Mouse (Mus musculus): ENCODE measurements around the gene Cass4. TPM values are rescaled to one million over a fixed set of nuclear protein-coding genes. Genes with fewer than 3 reads are reported as not detected.
A peak's percentile ranks its signal among the peaks of the same experiment; 100 is the strongest.

The Cass4 gene
- total and polyA plus RNA-seq, 2 experiments, result not detected

DNA sequence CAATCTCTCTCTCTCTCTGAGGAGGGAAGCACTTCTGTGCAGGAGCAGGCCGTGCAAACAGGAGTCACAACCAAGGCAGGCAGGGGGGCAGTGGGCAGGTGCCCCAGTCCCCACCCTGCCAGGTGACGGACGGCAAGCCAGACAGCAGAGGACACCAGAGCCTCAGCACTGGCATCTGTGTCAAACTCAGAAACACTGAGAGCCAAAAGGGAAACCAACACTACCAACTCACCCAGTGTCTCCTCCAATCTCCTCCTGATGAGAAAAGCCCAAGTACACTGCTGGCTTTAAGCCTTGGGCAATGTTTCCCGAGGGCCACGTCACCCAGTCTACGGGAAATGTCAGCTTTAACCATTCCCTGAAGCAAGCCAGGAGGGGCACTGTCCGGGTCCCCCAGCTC, 30.4 kb upstream of the Cass4 start:
- Histone ChIP-seq H3K36me3 (ENCODE audit: control insufficient read depth, insufficient read depth, low read length) (no peaks in the 10 kb centered on the region), H3K27me3 (ENCODE audit: control insufficient read depth, insufficient read depth, low read length) (no peaks in the 10 kb centered on the region), H3K9ac (ENCODE audit: low read depth, low read length) (no peak overlapping the region), H3K27ac (replicated peaks; ENCODE audit: insufficient read depth, low read depth, low read length) (no peak overlapping the region), H3K79me2 (ENCODE audit: control insufficient read depth, insufficient read depth, low read length) (no peaks in the 10 kb centered on the region), H3K4me1 (ENCODE audit: control insufficient read depth, insufficient read depth, low read length) (no peaks in the 10 kb centered on the region), H3K4me3 (ENCODE audit: insufficient read depth, low read depth, low read length) (no peak overlapping the region)
- TF ChIP-seq CTCF (IDR thresholded peaks at IDR 0.05; ENCODE audit: low read depth, low read length) (no peak), POLR2A (IDR thresholded peaks at IDR 0.05; ENCODE audit: extremely low read depth, insufficient read depth, low read length) (no peak)
- DNase-seq (ENCODE audit: extremely low read depth, low read depth, low spot score), result no peak
- WGBS, result 90% methylated on average over 7 of the region's 7 CpGs

DNA sequence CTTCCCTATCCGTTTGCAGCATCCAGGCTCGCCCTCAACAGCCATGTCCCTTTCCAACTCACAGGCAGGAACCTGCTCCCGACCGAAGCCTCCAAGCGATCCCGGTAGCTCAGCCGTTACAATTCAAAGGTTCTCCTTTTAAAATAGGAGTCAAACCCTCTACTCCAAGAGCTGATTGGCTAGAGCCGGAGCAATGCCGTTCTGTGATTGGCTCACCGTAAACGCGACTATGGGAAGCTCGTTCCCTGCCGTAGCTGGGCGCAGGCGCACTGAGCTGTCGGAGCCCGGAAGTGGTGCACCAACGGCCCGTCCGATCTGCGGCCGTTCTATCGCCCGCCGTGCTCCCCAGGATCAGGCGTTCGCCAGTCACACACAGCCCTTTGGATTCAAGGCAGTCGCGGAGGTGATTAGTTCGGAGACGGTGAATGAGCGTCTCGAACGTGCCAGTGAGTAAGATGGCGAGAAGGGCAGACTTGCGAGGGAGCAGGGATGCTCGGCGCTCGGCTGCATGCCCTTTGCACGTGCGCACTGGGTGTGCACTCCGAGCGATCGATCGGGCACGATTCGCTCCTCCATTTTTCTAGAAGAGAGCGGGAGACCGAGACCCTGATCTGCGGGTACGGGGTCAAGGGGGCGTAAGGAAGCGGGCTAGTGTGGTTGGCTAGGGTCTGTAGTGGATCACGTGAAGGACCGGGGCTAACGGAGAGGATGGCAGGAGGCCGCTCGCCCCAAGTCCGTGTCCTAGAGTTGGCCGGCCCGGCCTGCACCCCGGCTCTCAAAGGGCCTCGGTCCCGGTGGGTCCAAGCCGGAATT, 23.0 kb upstream of the Cass4 start, which contains the start of the genes Aurka and Cstf1:
Aurka (minus strand) TSS at position 125 of the 813 bp plus-strand sequence.
Cstf1 (plus strand) TSS at position 271 of the 813 bp plus-strand sequence.
- Histone ChIP-seq H3K36me3 (ENCODE audit: control insufficient read depth, insufficient read depth, low read length) (peaks cover 2% of the 10 kb centered on the region; the same call in 1 of the 2 replicates), H3K27ac (replicated peaks; ENCODE audit: insufficient read depth, low read depth, low read length) (peak within 1 kb of the TSS; percentile 68), H3K4me3 (ENCODE audit: insufficient read depth, low read depth, low read length) (peak within 1 kb of the TSS; percentile 79), H3K9ac (ENCODE audit: low read depth, low read length) (peak within 1 kb of the TSS; percentile 84), H3K79me2 (ENCODE audit: control insufficient read depth, insufficient read depth, low read length) (peaks cover 5% of the 10 kb centered on the region; the same call in 1 of the 2 replicates), H3K4me1 (ENCODE audit: control insufficient read depth, insufficient read depth, low read length) (peaks cover 2% of the 10 kb centered on the region; the same call in 1 of the 2 replicates), H3K27me3 (ENCODE audit: control insufficient read depth, insufficient read depth, low read length) (no peaks in the 10 kb centered on the region)
- under 1% methylated on average over 66 of the region's 66 CpGs for WGBS
- TF ChIP-seq CTCF (IDR thresholded peaks at IDR 0.05; ENCODE audit: low read depth, low read length), result no peak
- TF ChIP-seq POLR2A (IDR thresholded peaks at IDR 0.05; ENCODE audit: extremely low read depth, insufficient read depth, low read length), result no peak
- peak; percentile 94 for DNase-seq (ENCODE audit: extremely low read depth, low read depth, low spot score)

DNA sequence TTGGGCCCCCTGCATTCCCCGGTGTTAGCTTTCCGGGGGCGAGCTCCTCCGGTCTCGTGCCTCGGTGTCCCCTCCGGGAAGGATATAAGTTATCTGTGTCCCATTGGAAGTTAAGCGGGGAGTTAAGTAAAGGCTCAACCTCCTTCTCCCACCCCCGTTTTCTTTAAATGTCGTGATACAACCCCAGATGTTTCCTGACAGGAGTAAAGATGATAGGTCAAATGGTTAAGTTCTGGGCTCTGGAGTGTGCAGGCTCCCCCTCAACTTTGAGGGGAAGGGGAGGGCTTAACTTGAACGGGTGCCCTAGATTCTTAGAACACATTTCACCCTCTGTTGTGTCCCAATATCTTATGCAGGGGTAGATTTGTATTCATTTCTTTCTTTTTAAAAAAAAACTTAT, 22.3 kb upstream of the Cass4 start:
- Histone ChIP-seq H3K79me2 (ENCODE audit: control insufficient read depth, insufficient read depth, low read length) (peaks cover 5% of the 10 kb centered on the region; the same call in 1 of the 2 replicates), H3K27ac (replicated peaks; ENCODE audit: insufficient read depth, low read depth, low read length) (peak overlapping the region; percentile 40)

DNA sequence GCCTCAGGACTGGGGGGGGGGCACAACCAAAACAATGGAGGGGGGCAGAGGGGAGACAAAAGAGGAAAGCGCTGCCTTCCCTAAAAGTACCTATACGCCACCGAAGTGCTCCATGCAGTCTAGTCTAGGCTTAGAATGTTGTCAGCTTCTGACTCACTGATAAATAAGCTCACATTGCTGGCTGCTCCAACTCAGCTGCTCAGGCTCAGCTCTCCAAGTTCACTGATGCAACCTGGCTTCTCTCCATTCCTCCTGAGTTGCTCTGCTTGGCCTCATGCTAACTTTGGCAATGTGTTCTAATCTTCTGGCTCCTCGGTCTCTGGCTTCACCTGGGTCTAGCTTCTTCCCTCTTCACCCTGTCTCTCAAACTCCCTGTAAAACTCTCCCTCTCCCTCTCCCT, 17.0 kb upstream of the Cass4 start:
- no peak overlapping the region for H3K9ac ChIP-seq (ENCODE audit: low read depth, low read length)
- H3K4me1 ChIP-seq (ENCODE audit: control insufficient read depth, insufficient read depth, low read length), result no peaks in the 10 kb centered on the region
- H3K27me3 ChIP-seq (ENCODE audit: control insufficient read depth, insufficient read depth, low read length), result no peaks in the 10 kb centered on the region
- TF ChIP-seq POLR2A (IDR thresholded peaks at IDR 0.05; ENCODE audit: extremely low read depth, insufficient read depth, low read length) (no peak), CTCF (IDR thresholded peaks at IDR 0.05; ENCODE audit: low read depth, low read length) (no peak)
- no peak overlapping the region for H3K4me3 ChIP-seq (ENCODE audit: insufficient read depth, low read depth, low read length)
- peaks cover 42% of the 10 kb centered on the region for H3K36me3 ChIP-seq (ENCODE audit: control insufficient read depth, insufficient read depth, low read length)
- no peak overlapping the region for H3K27ac ChIP-seq (replicated peaks; ENCODE audit: insufficient read depth, low read depth, low read length)
- H3K79me2 ChIP-seq (ENCODE audit: control insufficient read depth, insufficient read depth, low read length), result no peaks in the 10 kb centered on the region
- DNase-seq (ENCODE audit: extremely low read depth, low read depth, low spot score), result no peak
- WGBS, result 84% methylated on average over 4 of the region's 4 CpGs

More for the DNA sequence above, 22.3 kb upstream of the Cass4 start:
- Histone ChIP-seq H3K4me1 (ENCODE audit: control insufficient read depth, insufficient read depth, low read length) (peaks cover 2% of the 10 kb centered on the region; the same call in 1 of the 2 replicates), H3K4me3 (ENCODE audit: insufficient read depth, low read depth, low read length) (peak overlapping the region; percentile 79), H3K27me3 (ENCODE audit: control insufficient read depth, insufficient read depth, low read length) (no peaks in the 10 kb centered on the region), H3K9ac (ENCODE audit: low read depth, low read length) (peak overlapping the region; percentile 84), H3K36me3 (ENCODE audit: control insufficient read depth, insufficient read depth, low read length) (peaks cover 8% of the 10 kb centered on the region)
- no peak for TF ChIP-seq POLR2A (IDR thresholded peaks at IDR 0.05; ENCODE audit: extremely low read depth, insufficient read depth, low read length)
- no peak for TF ChIP-seq CTCF (IDR thresholded peaks at IDR 0.05; ENCODE audit: low read depth, low read length)
- WGBS, result 1% methylated on average over 11 of the region's 11 CpGs
- DNase-seq (ENCODE audit: extremely low read depth, low read depth, low spot score), result no peak

DNA sequence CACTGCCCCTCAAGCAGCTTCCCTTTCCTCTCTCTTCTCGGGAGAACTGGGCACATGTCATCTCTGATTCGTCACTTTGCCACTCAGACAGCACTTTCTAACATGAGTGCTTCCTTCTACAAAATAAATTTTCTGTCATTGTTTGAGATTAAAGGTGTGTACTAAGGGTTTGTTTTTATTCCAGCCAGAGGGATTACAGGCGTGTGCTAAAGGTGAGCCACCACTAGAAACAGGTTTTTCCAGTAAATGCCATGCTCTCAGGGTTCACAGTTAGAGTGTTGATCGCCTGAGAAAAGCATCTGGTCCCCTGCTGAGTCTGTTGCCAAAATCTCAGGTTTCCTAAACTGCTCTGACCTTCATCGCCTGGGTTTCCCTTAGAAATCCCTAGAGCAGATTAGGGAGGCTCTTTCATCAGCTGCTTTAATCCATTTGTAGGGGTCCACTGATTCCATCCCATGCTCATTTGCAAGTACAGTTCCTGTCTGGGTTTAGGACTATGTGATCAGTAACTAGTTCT, 16.5 kb upstream of the Cass4 start:
- H3K9ac ChIP-seq (ENCODE audit: low read depth, low read length), result no peak overlapping the region
- TF ChIP-seq POLR2A (IDR thresholded peaks at IDR 0.05; ENCODE audit: extremely low read depth, insufficient read depth, low read length), result no peak
- TF ChIP-seq CTCF (IDR thresholded peaks at IDR 0.05; ENCODE audit: low read depth, low read length), result no peak
- WGBS, result 84% methylated on average over 5 of the region's 5 CpGs
- no peak overlapping the region for H3K4me3 ChIP-seq (ENCODE audit: insufficient read depth, low read depth, low read length)
- H3K79me2 ChIP-seq (ENCODE audit: control insufficient read depth, insufficient read depth, low read length), result no peaks in the 10 kb centered on the region
- DNase-seq (ENCODE audit: extremely low read depth, low read depth, low spot score), result no peak
- no peaks in the 10 kb centered on the region for H3K4me1 ChIP-seq (ENCODE audit: control insufficient read depth, insufficient read depth, low read length)
- H3K27ac ChIP-seq (replicated peaks; ENCODE audit: insufficient read depth, low read depth, low read length), result no peak overlapping the region
- H3K36me3 ChIP-seq (ENCODE audit: control insufficient read depth, insufficient read depth, low read length), result peaks cover 43% of the 10 kb centered on the region
- H3K27me3 ChIP-seq (ENCODE audit: control insufficient read depth, insufficient read depth, low read length), result no peaks in the 10 kb centered on the region

All from liver, adult 2 months (tissue).